Mouse (Mus musculus): ENCODE measurements around the gene Lyrm1. TPM values are rescaled to one million over a fixed set of nuclear protein-coding genes. Genes with fewer than 3 reads are reported as not detected.
A peak's percentile ranks its signal among the peaks of the same experiment; 100 is the strongest.

The Lyrm1 gene
- polyA plus RNA-seq (2015; fragmentation: Nextera tagmentation; extraction: Ambion mirVana), result 2.4 and 3.0 TPM in 2 replicates

GRCm38 (mm10) chr7:119895639-119896512 lies at the start of gene Lyrm1, which contains the start of gene Dcun1d3:
Lyrm1 (plus strand) TSS chr7:119895861.
Dcun1d3 (minus strand) TSS chr7:119896298.
- WGBS (ENCODE audit: insufficient replicate concordance), result under 1% methylated on average over 63 of the region's 63 CpGs

GRCm38 (mm10) chr7:119847396-119847795 lies 48.3 kb upstream of the Lyrm1 start:
- Histone ChIP-seq H3K9ac (no peak overlapping the region), H3K36me3 (replicated peaks) (peaks cover 30% of the 10 kb centered on the region; the same call in 1 of the 2 replicates), H3K27ac (replicated peaks) (no peak overlapping the region), H3K4me2 (no peak overlapping the region), H3K9me3 (replicated peaks) (no peaks in the 10 kb centered on the region), H3K4me1 (replicated peaks) (0 out of 2 replicates have a peak, but pooled peaks cover 5% of the 10 kb centered on the region), H3K27me3 (no peaks in the 10 kb centered on the region), H3K4me3 (replicated peaks) (no peak overlapping the region)
- WGBS (ENCODE audit: insufficient replicate concordance), result 84% methylated on average over 2 of the region's 2 CpGs
- ATAC-seq (ENCODE audit: insufficient read depth), result no peak

More at GRCm38 (mm10) chr7:119895639-119896512, at the start of gene Lyrm1, which contains the start of gene Dcun1d3:
- ATAC-seq (ENCODE audit: insufficient read depth), result peak; percentile 98
- Histone ChIP-seq H3K4me1 (replicated peaks) (peaks cover 42% of the 10 kb centered on the region), H3K27ac (replicated peaks) (peak within 1 kb of the TSS; percentile 81), H3K27me3 (no peaks in the 10 kb centered on the region), H3K36me3 (replicated peaks) (no peaks in the 10 kb centered on the region), H3K4me2 (peak within 1 kb of the TSS; percentile 92), H3K9me3 (replicated peaks) (no peaks in the 10 kb centered on the region), H3K9ac (peak within 1 kb of the TSS; percentile 74), H3K4me3 (replicated peaks) (peak within 1 kb of the TSS; percentile 75)

- H3K4me3 ChIP-seq (replicated peaks), result no peak overlapping the region
- H3K9ac ChIP-seq, result no peak overlapping the region
- peaks cover 29% of the 10 kb centered on the region; the same call in 1 of the 2 replicates for H3K36me3 ChIP-seq (replicated peaks)
- ATAC-seq (ENCODE audit: insufficient read depth), result no peak
- 0 out of 2 replicates have a peak, but pooled peaks cover 5% of the 10 kb centered on the region for H3K4me1 ChIP-seq (replicated peaks)
- no peak overlapping the region for H3K27ac ChIP-seq (replicated peaks)
- no peaks in the 10 kb centered on the region for H3K27me3 ChIP-seq
- H3K4me2 ChIP-seq, result no peak overlapping the region
- 12% methylated on average over 1 of the region's 1 CpGs for WGBS (ENCODE audit: insufficient replicate concordance)
- H3K9me3 ChIP-seq (replicated peaks), result no peaks in the 10 kb centered on the region
These were observed 46.6 kb upstream of the Lyrm1 start for GRCm38 (mm10) chr7:119849096-119849495.

- no peak overlapping the region for H3K4me3 ChIP-seq (replicated peaks)
- H3K4me2 ChIP-seq, result no peak overlapping the region
- no peak for ATAC-seq (ENCODE audit: insufficient read depth)
- no peaks in the 10 kb centered on the region for H3K9me3 ChIP-seq (replicated peaks)
- H3K27ac ChIP-seq (replicated peaks), result no peak overlapping the region
- H3K36me3 ChIP-seq (replicated peaks), result peaks cover 17% of the 10 kb centered on the region; the same call in 1 of the 2 replicates
- no peak overlapping the region for H3K9ac ChIP-seq
- 77% methylated on average over 5 of the region's 5 CpGs for WGBS (ENCODE audit: insufficient replicate concordance)
- no peaks in the 10 kb centered on the region for H3K27me3 ChIP-seq
- no peaks in the 10 kb centered on the region for H3K4me1 ChIP-seq (replicated peaks)
These were observed 44.9 kb upstream of the Lyrm1 start for GRCm38 (mm10) chr7:119850737-119851136.

GRCm38 (mm10) chr7:119852494-119852893 lies 43.2 kb upstream of the Lyrm1 start:
- H3K36me3 ChIP-seq (replicated peaks), result peaks cover 23% of the 10 kb centered on the region; the same call in 1 of the 2 replicates
- no peak overlapping the region for H3K4me3 ChIP-seq (replicated peaks)
- H3K4me1 ChIP-seq (replicated peaks), result no peaks in the 10 kb centered on the region
- no peak overlapping the region for H3K4me2 ChIP-seq
- H3K9ac ChIP-seq, result no peak overlapping the region
- no peak for ATAC-seq (ENCODE audit: insufficient read depth)
- no peak overlapping the region for H3K27ac ChIP-seq (replicated peaks)
- H3K27me3 ChIP-seq, result no peaks in the 10 kb centered on the region
- no peaks in the 10 kb centered on the region for H3K9me3 ChIP-seq (replicated peaks)

- H3K4me2 ChIP-seq, result no peak overlapping the region
- H3K4me3 ChIP-seq (replicated peaks), result no peak overlapping the region
- no peak for ATAC-seq (ENCODE audit: insufficient read depth)
- peaks cover 23% of the 10 kb centered on the region; the same call in 1 of the 2 replicates for H3K36me3 ChIP-seq (replicated peaks)
- H3K9ac ChIP-seq, result no peak overlapping the region
- WGBS (ENCODE audit: insufficient replicate concordance), result 74% methylated on average over 1 of the region's 1 CpGs
- no peaks in the 10 kb centered on the region for H3K27me3 ChIP-seq
- no peak overlapping the region for H3K27ac ChIP-seq (replicated peaks)
- no peaks in the 10 kb centered on the region for H3K4me1 ChIP-seq (replicated peaks)
- no peaks in the 10 kb centered on the region for H3K9me3 ChIP-seq (replicated peaks)
These were observed 42.5 kb upstream of the Lyrm1 start for GRCm38 (mm10) chr7:119853186-119853585.

GRCm38 (mm10) chr7:119854362-119854761 lies 41.3 kb upstream of the Lyrm1 start:
- no peaks in the 10 kb centered on the region for H3K9me3 ChIP-seq (replicated peaks)
- H3K36me3 ChIP-seq (replicated peaks), result peaks cover 18% of the 10 kb centered on the region; the same call in 1 of the 2 replicates
- 74% methylated on average over 2 of the region's 2 CpGs for WGBS (ENCODE audit: insufficient replicate concordance)
- H3K4me1 ChIP-seq (replicated peaks), result no peaks in the 10 kb centered on the region
- no peak overlapping the region for H3K4me3 ChIP-seq (replicated peaks)
- ATAC-seq (ENCODE audit: insufficient read depth), result no peak
- no peak overlapping the region for H3K4me2 ChIP-seq
- H3K9ac ChIP-seq, result no peak overlapping the region
- H3K27me3 ChIP-seq, result no peaks in the 10 kb centered on the region
- no peak overlapping the region for H3K27ac ChIP-seq (replicated peaks)

GRCm38 (mm10) chr7:119855031-119855430 lies 40.6 kb upstream of the Lyrm1 start:
- no peak overlapping the region for H3K9ac ChIP-seq
- no peak overlapping the region for H3K4me2 ChIP-seq
- H3K27ac ChIP-seq (replicated peaks), result no peak overlapping the region
- H3K27me3 ChIP-seq, result no peaks in the 10 kb centered on the region
- H3K4me1 ChIP-seq (replicated peaks), result no peaks in the 10 kb centered on the region
- H3K4me3 ChIP-seq (replicated peaks), result no peak overlapping the region
- ATAC-seq (ENCODE audit: insufficient read depth), result no peak
- 0 out of 2 replicates have a peak, but pooled peaks cover 19% of the 10 kb centered on the region for H3K36me3 ChIP-seq (replicated peaks)
- no peaks in the 10 kb centered on the region for H3K9me3 ChIP-seq (replicated peaks)

- Histone ChIP-seq H3K4me2 (no peak overlapping the region), H3K4me1 (replicated peaks) (peaks cover 28% of the 10 kb centered on the region), H3K36me3 (replicated peaks) (0 out of 2 replicates have a peak, but pooled peaks cover 11% of the 10 kb centered on the region), H3K9ac (no peak overlapping the region), H3K4me3 (replicated peaks) (no peak overlapping the region), H3K27ac (replicated peaks) (no peak overlapping the region), H3K27me3 (no peaks in the 10 kb centered on the region), H3K9me3 (replicated peaks) (no peaks in the 10 kb centered on the region)
- 63% methylated on average over 6 of the region's 6 CpGs for WGBS (ENCODE audit: insufficient replicate concordance)
- ATAC-seq (ENCODE audit: insufficient read depth), result no peak
These were observed 36.2 kb upstream of the Lyrm1 start for GRCm38 (mm10) chr7:119859476-119859875.

GRCm38 (mm10) chr7:119860116-119860515 lies 35.5 kb upstream of the Lyrm1 start:
- Histone ChIP-seq H3K4me3 (replicated peaks) (no peak overlapping the region), H3K9ac (no peak overlapping the region), H3K27ac (replicated peaks) (no peak overlapping the region), H3K36me3 (replicated peaks) (0 out of 2 replicates have a peak, but pooled peaks cover 11% of the 10 kb centered on the region), H3K4me2 (no peak overlapping the region), H3K27me3 (no peaks in the 10 kb centered on the region), H3K9me3 (replicated peaks) (no peaks in the 10 kb centered on the region), H3K4me1 (replicated peaks) (peaks cover 33% of the 10 kb centered on the region)
- ATAC-seq (ENCODE audit: insufficient read depth), result no peak
- 79% methylated on average over 3 of the region's 3 CpGs for WGBS (ENCODE audit: insufficient replicate concordance)

GRCm38 (mm10) chr7:119860554-119860953 lies 35.1 kb upstream of the Lyrm1 start:
- no peak for ATAC-seq (ENCODE audit: insufficient read depth)
- 66% methylated on average over 2 of the region's 2 CpGs for WGBS (ENCODE audit: insufficient replicate concordance)
- Histone ChIP-seq H3K27me3 (no peaks in the 10 kb centered on the region), H3K9ac (no peak overlapping the region), H3K27ac (replicated peaks) (no peak overlapping the region), H3K36me3 (replicated peaks) (0 out of 2 replicates have a peak, but pooled peaks cover 11% of the 10 kb centered on the region), H3K4me1 (replicated peaks) (peaks cover 33% of the 10 kb centered on the region), H3K4me3 (replicated peaks) (no peak overlapping the region), H3K9me3 (replicated peaks) (no peaks in the 10 kb centered on the region), H3K4me2 (no peak overlapping the region)
